Mouse (Mus musculus) kidney, adult 18-20 months (tissue): ENCODE measurements around the gene Klhl29.

Source experiments
- DNase-seq: peaks from one replicate; pipeline ENCODE4 v3.0.0; 2021

Gene Klhl29

GRCm38 (mm10) chr12:5215836-5216747, 159.4 kb downstream of the Klhl29 start:
- peak; percentile 38 for DNase-seq

GRCm38 (mm10) chr12:5214266-5214665, 161.2 kb downstream of the Klhl29 start:
- DNase-seq: no peak

- peak; percentile 98 for DNase-seq
Observed at GRCm38 (mm10) chr12:5213339-5214104, 162.0 kb downstream of the Klhl29 start.

- no peak for DNase-seq
Observed at GRCm38 (mm10) chr12:5211884-5212283, 163.6 kb downstream of the Klhl29 start.

GRCm38 (mm10) chr12:5210786-5211185, 164.7 kb downstream of the Klhl29 start:
- DNase-seq: no peak

GRCm38 (mm10) chr12:5207941-5208905, 167.3 kb downstream of the Klhl29 start:
- DNase-seq: no peak

- DNase-seq: no peak
Observed at GRCm38 (mm10) chr12:5207172-5207571, 168.3 kb downstream of the Klhl29 start.

GRCm38 (mm10) chr12:5204071-5204840, 171.2 kb downstream of the Klhl29 start:
- DNase-seq: peak; percentile 58

- no peak for DNase-seq
Observed at GRCm38 (mm10) chr12:5203385-5203784, 172.1 kb downstream of the Klhl29 start.

GRCm38 (mm10) chr12:5198254-5198653, 177.2 kb downstream of the Klhl29 start:
- no peak for DNase-seq

- DNase-seq: no peak
Observed at GRCm38 (mm10) chr12:5194176-5194575, 181.3 kb downstream of the Klhl29 start.

- no peak for DNase-seq
Observed at GRCm38 (mm10) chr12:5192380-5192718, 183.1 kb downstream of the Klhl29 start.

- DNase-seq: peak; percentile 66
Observed at GRCm38 (mm10) chr12:5191628-5192379, 183.7 kb downstream of the Klhl29 start.

GRCm38 (mm10) chr12:5191206-5191605, 184.3 kb downstream of the Klhl29 start:
- DNase-seq: no peak

GRCm38 (mm10) chr12:5189446-5190150, 185.9 kb downstream of the Klhl29 start:
- no peak for DNase-seq

- DNase-seq: no peak
Observed at GRCm38 (mm10) chr12:5188899-5189298, 186.6 kb downstream of the Klhl29 start.

GRCm38 (mm10) chr12:5187773-5188333, 187.6 kb downstream of the Klhl29 start:
- DNase-seq: no peak

- DNase-seq: no peak
Observed at GRCm38 (mm10) chr12:5186645-5187044, 188.8 kb downstream of the Klhl29 start.

GRCm38 (mm10) chr12:5185603-5186002, 189.9 kb downstream of the Klhl29 start:
- no peak for DNase-seq

GRCm38 (mm10) chr12:5182586-5182985, 192.9 kb downstream of the Klhl29 start:
- no peak for DNase-seq
